Mouse (Mus musculus) E14TG2a.4 (cell line): ENCODE data around the gene Rnf215.

Experiments used
- CTCF ChIP-seq: conservative IDR thresholded peaks from 2 replicates; pipeline ENCODE4 v1.5.1; 2014; ENCODE audit warnings: low read length
- NANOG ChIP-seq: IDR thresholded peaks from 2 replicates; pipeline ENCODE4 v1.6.1; 2014; ENCODE audit warnings: borderline replicate concordance, low read length, mixed read lengths
- POU5F1 ChIP-seq: IDR thresholded peaks from 2 replicates; pipeline ENCODE4 v1.6.1; 2014; ENCODE audit warnings: low read length, borderline replicate concordance

GRCm38 (mm10) chr11:4123922-4124321 lies 11.1 kb upstream of the Rnf215 start:
- peak; percentile 98 for TF ChIP-seq CTCF
- no peak for TF ChIP-seq NANOG
- no peak for TF ChIP-seq POU5F1
